Mouse (Mus musculus) testis, adult 2 months (tissue): ENCODE data around the gene Zfp827. TPM values are rescaled to one million over a fixed set of nuclear protein-coding genes. Genes with fewer than 3 reads are reported as not detected.
"Not testable (repeated sequence)": the region's sequence is repeated elsewhere in the genome, so short reads cannot be mapped to it uniquely, and the experiment has no call there.

ENCODE experiments used
- H3K27ac ChIP-seq: fragments of 200-500 bp; 2 replicates; pipeline ENCODE4 v1.5.1; 2012; ENCODE audit warnings: low read depth, low read length; ENCODE audit not compliant: control insufficient read depth, insufficient read depth
- H3K27me3 ChIP-seq: fragments of 200-500 bp; 2 replicates; pipeline ENCODE4 v1.6.1; 2012; ENCODE audit warnings: mild to moderate bottlenecking, low read length, moderate library complexity; ENCODE audit not compliant: control insufficient read depth, insufficient read depth
- H3K36me3 ChIP-seq: fragments of 200-500 bp; 2 replicates; pipeline ENCODE4 v1.6.1; 2012; ENCODE audit warnings: mild to moderate bottlenecking, low read length; ENCODE audit not compliant: control insufficient read depth, insufficient read depth
- H3K4me1 ChIP-seq: fragments of 200-500 bp; 2 replicates; pipeline ENCODE4 v1.6.1; 2012; ENCODE audit warnings: low read length; ENCODE audit not compliant: control insufficient read depth, insufficient read depth
- H3K4me3 ChIP-seq: fragments of 200-500 bp; 2 replicates; pipeline ENCODE4 v1.5.1; 2012; ENCODE audit warnings: low read depth, mild to moderate bottlenecking, low read length, moderate library complexity, mixed read lengths; ENCODE audit not compliant: control insufficient read depth
- CTCF ChIP-seq: fragments of 200-500 bp; IDR thresholded peaks from 2 replicates; pipeline ENCODE4 v1.5.1; 2012; ENCODE audit warnings: low read depth, mild to moderate bottlenecking, inconsistent platforms, low read length, moderate library complexity; ENCODE audit not compliant: control insufficient read depth, insufficient read depth, insufficient replicate concordance
- POLR2A ChIP-seq: fragments of 200-500 bp; IDR thresholded peaks from 2 replicates; pipeline ENCODE4 v1.6.1; 2012; ENCODE audit warnings: low read depth, mild to moderate bottlenecking, inconsistent platforms, low read length, moderate library complexity; ENCODE audit not compliant: control insufficient read depth
- polyA plus RNA-seq: library from polyadenylated mRNA; depleted of rRNA; stranded (reverse); fragments of >200 nt; gene quantifications from 2 replicates; pipeline ENCODE4 v1.2.3, GENCODE M21; 2012

Gene Zfp827
- polyA plus RNA-seq, 1 experiment = 3.1 TPM

- Histone ChIP-seq H3K4me1 (no peaks in the 10 kb centered on the region), H3K36me3 (no peaks in the 10 kb centered on the region), H3K27ac (no peak overlapping the region), H3K27me3 (no peaks in the 10 kb centered on the region), H3K4me3 (no peak overlapping the region)
- no peak for TF ChIP-seq POLR2A
- no peak for TF ChIP-seq CTCF
Observed at GRCm38 (mm10) chr8:79114561-79114960, 86.3 kb downstream of the Zfp827 start.

DNA sequence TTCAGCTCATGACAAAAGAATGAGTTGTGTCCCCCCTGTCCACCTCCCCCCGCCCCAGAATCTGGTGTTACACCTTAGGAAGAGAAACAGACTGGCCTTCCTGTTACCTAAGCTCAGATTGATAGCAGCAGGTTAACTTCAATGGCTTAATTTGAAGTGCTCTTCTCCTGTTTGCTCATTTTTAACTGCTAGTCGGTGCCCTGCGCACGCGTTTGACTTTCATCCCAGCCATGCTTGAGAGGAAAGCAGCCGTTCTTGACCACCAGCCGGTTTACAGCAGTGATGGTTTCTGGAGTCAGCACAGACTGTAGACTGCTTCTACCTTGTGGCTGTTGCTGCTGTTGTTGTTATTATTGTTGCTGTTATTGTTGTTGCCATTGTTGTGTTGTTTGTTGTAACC is 88.2 kb downstream of the Zfp827 start:
- H3K27ac ChIP-seq = no peak overlapping the region
- no peak overlapping the region for H3K4me3 ChIP-seq
- H3K27me3 ChIP-seq = no peaks in the 10 kb centered on the region
- TF ChIP-seq CTCF (no peak), POLR2A (no peak)
- H3K36me3 ChIP-seq = no peaks in the 10 kb centered on the region
- no peaks in the 10 kb centered on the region for H3K4me1 ChIP-seq

- no peak overlapping the region for H3K4me3 ChIP-seq
- no peaks in the 10 kb centered on the region for H3K27me3 ChIP-seq
- no peaks in the 10 kb centered on the region for H3K4me1 ChIP-seq
- no peaks in the 10 kb centered on the region for H3K36me3 ChIP-seq
- no peak overlapping the region for H3K27ac ChIP-seq
- TF ChIP-seq POLR2A = no peak
- TF ChIP-seq CTCF = no peak
Observed at GRCm38 (mm10) chr8:79117711-79118110, 89.5 kb downstream of the Zfp827 start.

- TF ChIP-seq POLR2A (no peak), CTCF (no peak)
- no peak overlapping the region for H3K27ac ChIP-seq
- no peaks in the 10 kb centered on the region for H3K27me3 ChIP-seq
- H3K4me3 ChIP-seq = no peak overlapping the region
- no peaks in the 10 kb centered on the region for H3K36me3 ChIP-seq
- H3K4me1 ChIP-seq = no peaks in the 10 kb centered on the region
Observed at GRCm38 (mm10) chr8:79121614-79122013, 93.4 kb downstream of the Zfp827 start.

- no peaks in the 10 kb centered on the region for H3K36me3 ChIP-seq
- no peaks in the 10 kb centered on the region for H3K27me3 ChIP-seq
- H3K4me3 ChIP-seq = no peak overlapping the region
- TF ChIP-seq CTCF (no peak), POLR2A (no peak)
- H3K27ac ChIP-seq = no peak overlapping the region
- H3K4me1 ChIP-seq = no peaks in the 10 kb centered on the region
Observed at GRCm38 (mm10) chr8:79124231-79124630, 96.0 kb downstream of the Zfp827 start.

GRCm38 (mm10) chr8:79127211-79127816 is 99.1 kb downstream of the Zfp827 start:
- Histone ChIP-seq H3K4me3 (no peak overlapping the region), H3K36me3 (no peaks in the 10 kb centered on the region), H3K27ac (no peak overlapping the region), H3K4me1 (no peaks in the 10 kb centered on the region), H3K27me3 (no peaks in the 10 kb centered on the region)
- TF ChIP-seq CTCF (no peak), POLR2A (no peak)

- not testable (repeated sequence) for H3K36me3 ChIP-seq, H3K4me1 ChIP-seq, H3K27ac ChIP-seq, H3K4me3 ChIP-seq, H3K27me3 ChIP-seq
Observed at GRCm38 (mm10) chr8:79128534-79128933, 100.3 kb downstream of the Zfp827 start.

DNA sequence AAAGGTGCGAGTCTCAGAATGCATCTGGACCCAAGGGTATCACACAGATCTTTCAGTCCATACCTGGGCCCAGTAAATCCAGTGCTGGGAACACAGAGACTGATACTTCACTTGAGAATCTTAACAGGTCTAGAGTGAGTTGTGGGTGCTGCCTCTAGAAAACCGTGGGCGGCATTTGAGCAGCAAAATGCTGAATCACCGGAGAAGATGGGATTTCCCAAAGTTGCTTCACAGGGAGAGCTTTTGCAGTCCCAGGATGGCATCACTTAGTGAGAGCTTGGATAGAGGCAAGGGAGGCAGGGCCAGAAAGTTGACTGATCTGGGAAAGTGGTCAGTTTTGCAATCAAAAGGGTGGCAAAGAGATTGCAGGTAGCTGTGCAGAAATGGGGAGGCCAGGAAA is 111.4 kb downstream of the Zfp827 start:
- H3K27ac ChIP-seq = no peak overlapping the region
- no peak for TF ChIP-seq CTCF
- no peak for TF ChIP-seq POLR2A
- no peaks in the 10 kb centered on the region for H3K4me1 ChIP-seq
- no peak overlapping the region for H3K4me3 ChIP-seq
- H3K27me3 ChIP-seq = no peaks in the 10 kb centered on the region
- no peaks in the 10 kb centered on the region for H3K36me3 ChIP-seq
